Mouse (Mus musculus): Measurements from ENCODE around the gene Tpm3. TPM values are rescaled to one million over a fixed set of nuclear protein-coding genes. Genes with fewer than 3 reads are reported as not detected.

The Tpm3 gene
- polyA plus RNA-seq, 1 experiment from 2014 or later = 510 TPM

MicroRNAs within 50 kb of the gene (microRNA counts, 519-probe panel; counts per million panel counts)
- microRNA mmu-miR-190b = 470 counts per million, percentile 58 among the panel's probes with 10 or more counts

Small RNA genes within 50 kb of the gene (microRNA-seq; reads per million reads assigned to microRNA genes)
- gene Mir190b = 17.4 reads per million, percentile 27 among the genes with 10 or more reads in this experiment

Other genes with a start within 250 kb of the Tpm3 start
- gene She, start 241.3 kb upstream of the Tpm3 start, polyA plus RNA-seq (2016; fragmentation: Nextera tagmentation; extraction: Ambion mirVana) = 3.4 and 4.4 TPM in 2 replicates
- gene Il6ra, start 159.5 kb upstream of the Tpm3 start, polyA plus RNA-seq (2016; fragmentation: Nextera tagmentation; extraction: Ambion mirVana) = 0.66 and 1.2 TPM in 2 replicates
- 20.3 and 22.8 TPM in 2 replicates for gene Atp8b2, start 109.1 kb upstream of the Tpm3 start, polyA plus RNA-seq (2016; fragmentation: Nextera tagmentation; extraction: Ambion mirVana)
- gene Hax1, start 73.9 kb upstream of the Tpm3 start, polyA plus RNA-seq (2016; fragmentation: Nextera tagmentation; extraction: Ambion mirVana) = 137 and 141 TPM in 2 replicates
- gene 4933434E20Rik, start 21.0 kb upstream of the Tpm3 start, polyA plus RNA-seq (2016; fragmentation: Nextera tagmentation; extraction: Ambion mirVana) = 187 and 198 TPM in 2 replicates
- gene Ubap2l, start 20.0 kb upstream of the Tpm3 start, polyA plus RNA-seq (2016; fragmentation: Nextera tagmentation; extraction: Ambion mirVana) = 201 and 227 TPM in 2 replicates
- 0.51 and 0.75 TPM in 2 replicates for gene Nup210l, start 31.5 kb downstream of the Tpm3 start, polyA plus RNA-seq (2016; fragmentation: Nextera tagmentation; extraction: Ambion mirVana)
- 728 and 1,010 TPM in 2 replicates for gene Rps27, start 141.0 kb downstream of the Tpm3 start, polyA plus RNA-seq (2016; fragmentation: Nextera tagmentation; extraction: Ambion mirVana)
- 26.9 and 27.4 TPM in 2 replicates for gene Rab13, start 141.0 kb downstream of the Tpm3 start, polyA plus RNA-seq (2016; fragmentation: Nextera tagmentation; extraction: Ambion mirVana)
- 81.7 and 94.8 TPM in 2 replicates for gene Jtb, start 158.9 kb downstream of the Tpm3 start, polyA plus RNA-seq (2016; fragmentation: Nextera tagmentation; extraction: Ambion mirVana)
- 4.8 and 5.3 TPM in 2 replicates for gene Creb3l4, start 170.9 kb downstream of the Tpm3 start, polyA plus RNA-seq (2016; fragmentation: Nextera tagmentation; extraction: Ambion mirVana)
- 46.8 and 46.9 TPM in 2 replicates for gene Slc39a1, start 175.5 kb downstream of the Tpm3 start, polyA plus RNA-seq (2016; fragmentation: Nextera tagmentation; extraction: Ambion mirVana)
- gene Crtc2, start 181.5 kb downstream of the Tpm3 start, polyA plus RNA-seq (2016; fragmentation: Nextera tagmentation; extraction: Ambion mirVana) = 20.5 and 25.8 TPM in 2 replicates
- 6.2 and 6.7 TPM in 2 replicates for gene Dennd4b, start 192.5 kb downstream of the Tpm3 start, polyA plus RNA-seq (2016; fragmentation: Nextera tagmentation; extraction: Ambion mirVana)
- gene Gatad2b, start 220.5 kb downstream of the Tpm3 start, polyA plus RNA-seq (2016; fragmentation: Nextera tagmentation; extraction: Ambion mirVana) = 14.2 and 17.1 TPM in 2 replicates